Mouse (Mus musculus) neural tube, embryonic 11.5 days (tissue): ENCODE results near the gene Ctrc. TPM values are rescaled to one million over a fixed set of nuclear protein-coding genes. Genes with fewer than 3 reads are reported as not detected.

ENCODE experiments used
- ATAC-seq: fragments of 200-750 bp; cut with Nextera tagmentation; 2 replicates; pipeline ENCODE4 v1.8.0; 2017; ENCODE audit warnings: moderate number of reproducible peaks, mild to moderate bottlenecking, moderate TSS enrichment, moderate library complexity; ENCODE audit not compliant: insufficient read depth, low FRiP score, low TSS enrichment
- DNase-seq: peaks from one replicate; pipeline ENCODE4 v3.0.0-alpha.2; 2015; ENCODE audit warnings: low spot score
- H3K27ac ChIP-seq: fragments of 300-500 bp; sonication (generic); 2 replicates; pipeline ENCODE4 v1.5.1; 2014; ENCODE audit warnings: low read depth, mild to moderate bottlenecking, low read length
- H3K27me3 ChIP-seq: fragments of 300-500 bp; sonication (generic); 2 replicates; pipeline ENCODE4 v1.6.1; 2014; ENCODE audit warnings: mild to moderate bottlenecking, low read length, mixed read lengths; ENCODE audit not compliant: control insufficient read depth, insufficient read depth
- H3K36me3 ChIP-seq: fragments of 300-500 bp; sonication (generic); 2 replicates; pipeline ENCODE4 v1.6.1; 2014; ENCODE audit warnings: mild to moderate bottlenecking, low read length, moderate library complexity, mixed read lengths; ENCODE audit not compliant: control insufficient read depth, insufficient read depth
- H3K4me1 ChIP-seq: fragments of 300-500 bp; sonication (generic); 2 replicates; pipeline ENCODE4 v1.6.1; 2014; ENCODE audit warnings: low read length, mixed read lengths; ENCODE audit not compliant: control insufficient read depth, insufficient read depth
- H3K4me2 ChIP-seq: fragments of 300-500 bp; sonication (generic); 2 replicates; pipeline ENCODE4 v1.6.1; 2014; ENCODE audit warnings: low read depth, mild to moderate bottlenecking, moderate library complexity
- H3K4me3 ChIP-seq: fragments of 300-500 bp; sonication (generic); 2 replicates; pipeline ENCODE4 v1.5.1; 2014; ENCODE audit warnings: low read depth, low read length
- H3K9ac ChIP-seq: fragments of 300-500 bp; sonication (generic); 2 replicates; pipeline ENCODE4 v1.6.1; 2014; ENCODE audit warnings: mild to moderate bottlenecking, low read length
- H3K9me3 ChIP-seq: fragments of 300-500 bp; sonication (generic); 2 replicates; pipeline ENCODE4 v1.6.1; 2016; ENCODE audit warnings: low read length; ENCODE audit not compliant: control insufficient read depth
- WGBS: fragments of 180-500 bp; shearing (Covaris S2); extraction: QIAGEN DNeasy Blood & Tissue Kit; methylation state at CpG from one replicate; pipeline ENCODE4 v1.1.7; 2014; 5-methylcytosine and 5-hydroxymethylcytosine counted together
- polyA plus RNA-seq: library from polyadenylated mRNA; unstranded; fragments of >200 nt; fragmentation: Nextera tagmentation; extraction: Ambion mirVana; gene quantifications from 2 replicates; pipeline ENCODE4 v1.2.1, GENCODE M21; 2014

Ctrc gene
- polyA plus RNA-seq = not detected in 2 replicates

- Histone ChIP-seq H3K4me3 (no peak within 1 kb of the TSS), H3K4me2 (no peak within 1 kb of the TSS), H3K4me1 (no peaks in the 10 kb centered on the region), H3K27ac (no peak within 1 kb of the TSS), H3K36me3 (no peaks in the 10 kb centered on the region), H3K9ac (no peak within 1 kb of the TSS), H3K27me3 (no peaks in the 10 kb centered on the region), H3K9me3 (no peaks in the 10 kb centered on the region)
- ATAC-seq (no peak), DNase-seq (no peak)
- WGBS = 80% methylated on average over 6 of the region's 6 CpGs
Observed at GRCm38 (mm10) chr4:141845999-141846398, at the start of gene Ctrc. Gene Ctrc, minus strand, starts transcription at chr4:141846359.

DNA sequence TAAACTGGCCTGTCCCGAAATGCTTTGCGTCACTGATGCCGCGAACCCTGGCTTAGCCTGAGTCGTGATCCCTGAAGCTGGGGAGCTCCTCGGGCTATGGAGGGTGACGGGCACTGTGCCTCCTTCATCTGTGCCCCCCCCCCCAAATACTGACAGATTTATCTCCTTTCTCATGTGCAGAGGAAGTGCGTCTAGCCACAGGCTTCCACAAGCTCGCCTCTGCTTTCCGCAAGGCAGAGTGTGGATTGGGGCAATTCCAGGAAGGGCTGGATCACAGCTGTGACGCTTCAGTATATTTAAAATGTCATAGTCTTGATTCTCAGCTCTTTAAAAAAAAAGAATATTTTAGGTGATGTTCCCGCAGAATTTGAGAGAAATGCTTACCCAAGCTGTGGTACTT lies 49.6 kb upstream of the Ctrc start:
- Histone ChIP-seq H3K27me3 (no peaks in the 10 kb centered on the region), H3K9ac (no peak overlapping the region), H3K4me1 (peaks cover 13% of the 10 kb centered on the region), H3K4me3 (no peak overlapping the region), H3K9me3 (no peaks in the 10 kb centered on the region), H3K4me2 (no peak overlapping the region), H3K27ac (no peak overlapping the region), H3K36me3 (no peaks in the 10 kb centered on the region)
- 65% methylated on average over 12 of the region's 12 CpGs for WGBS
- ATAC-seq = no peak
- no peak for DNase-seq

DNA sequence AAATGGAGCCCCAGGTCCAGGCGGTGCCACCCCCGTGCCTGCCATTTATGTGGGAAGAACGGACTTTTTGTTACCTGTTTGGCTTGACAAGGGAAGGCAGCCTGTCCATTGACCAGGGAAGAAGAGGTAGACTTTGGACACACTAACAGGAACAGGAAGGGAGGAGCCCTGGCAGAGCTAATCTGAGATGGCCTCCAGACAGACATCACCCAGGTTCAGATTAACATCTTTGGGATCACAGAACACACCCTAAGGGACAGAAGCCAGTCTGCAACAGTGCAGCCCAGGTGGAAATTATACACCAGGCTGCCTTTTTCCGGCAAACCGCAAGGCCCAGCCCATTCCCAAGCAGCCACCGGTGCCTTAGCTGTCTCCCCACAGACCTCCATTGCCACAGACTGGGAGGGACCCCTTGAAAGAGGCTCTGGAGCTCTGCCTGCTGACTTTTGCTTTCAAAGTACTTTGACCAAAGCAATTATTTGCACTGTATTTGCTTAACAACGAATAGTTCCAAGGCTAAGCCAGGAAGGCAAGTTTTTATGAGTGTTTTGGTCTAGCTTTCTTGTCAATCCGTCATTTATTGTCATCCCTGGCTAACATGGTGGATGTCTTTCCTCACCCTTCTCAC lies 47.1 kb upstream of the Ctrc start:
- 90% methylated on average over 8 of the region's 8 CpGs for WGBS

GRCm38 (mm10) chr4:141886385-141886968 lies 40.3 kb upstream of the Ctrc start:
- no peaks in the 10 kb centered on the region for H3K27me3 ChIP-seq
- H3K36me3 ChIP-seq = no peaks in the 10 kb centered on the region
- no peak overlapping the region for H3K4me3 ChIP-seq
- H3K9ac ChIP-seq = no peak overlapping the region
- DNase-seq (no peak), ATAC-seq (no peak)
- H3K9me3 ChIP-seq = no peaks in the 10 kb centered on the region
- no peak overlapping the region for H3K27ac ChIP-seq
- H3K4me1 ChIP-seq = 0 out of 2 replicates have a peak, but pooled peaks cover 6% of the 10 kb centered on the region
- H3K4me2 ChIP-seq = no peak overlapping the region
- 47% methylated on average over 6 of the region's 6 CpGs for WGBS

More for the DNA sequence above, 47.1 kb upstream of the Ctrc start:
- H3K4me3 ChIP-seq = no peak overlapping the region
- H3K27ac ChIP-seq = no peak overlapping the region
- no peak overlapping the region for H3K4me2 ChIP-seq
- no peak overlapping the region for H3K9ac ChIP-seq
- no peaks in the 10 kb centered on the region for H3K36me3 ChIP-seq
- DNase-seq (no peak), ATAC-seq (no peak)
- no peaks in the 10 kb centered on the region for H3K9me3 ChIP-seq
- no peaks in the 10 kb centered on the region for H3K27me3 ChIP-seq
- 0 out of 2 replicates have a peak, but pooled peaks cover 2% of the 10 kb centered on the region for H3K4me1 ChIP-seq

DNA sequence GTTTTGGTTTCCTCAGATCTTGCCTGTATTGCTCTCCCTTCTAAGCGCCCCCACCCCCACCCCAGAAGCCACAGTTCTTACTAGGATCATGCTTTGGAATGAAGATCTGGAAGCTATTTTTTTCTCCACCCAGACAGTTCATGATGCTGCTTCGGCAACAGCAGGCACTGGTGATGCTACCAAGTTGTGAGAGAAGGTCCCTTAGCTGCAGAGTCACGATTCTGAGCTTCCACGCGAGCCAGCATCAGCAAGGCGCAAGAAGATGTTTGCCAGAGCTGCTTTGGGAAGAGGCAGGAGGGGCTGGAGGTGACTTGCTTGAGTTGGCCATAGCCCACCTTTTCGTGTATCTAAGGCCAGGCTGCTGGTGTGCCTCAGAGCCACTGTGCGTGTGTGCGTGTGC lies 39.3 kb upstream of the Ctrc start:
- no peak for DNase-seq
- no peak overlapping the region for H3K27ac ChIP-seq
- H3K9ac ChIP-seq = no peak overlapping the region
- no peaks in the 10 kb centered on the region for H3K9me3 ChIP-seq
- ATAC-seq = no peak
- H3K27me3 ChIP-seq = no peaks in the 10 kb centered on the region
- H3K4me1 ChIP-seq = 0 out of 2 replicates have a peak, but pooled peaks cover 6% of the 10 kb centered on the region
- H3K4me2 ChIP-seq = no peak overlapping the region
- no peak overlapping the region for H3K4me3 ChIP-seq
- H3K36me3 ChIP-seq = no peaks in the 10 kb centered on the region
- 83% methylated on average over 9 of the region's 9 CpGs for WGBS

DNA sequence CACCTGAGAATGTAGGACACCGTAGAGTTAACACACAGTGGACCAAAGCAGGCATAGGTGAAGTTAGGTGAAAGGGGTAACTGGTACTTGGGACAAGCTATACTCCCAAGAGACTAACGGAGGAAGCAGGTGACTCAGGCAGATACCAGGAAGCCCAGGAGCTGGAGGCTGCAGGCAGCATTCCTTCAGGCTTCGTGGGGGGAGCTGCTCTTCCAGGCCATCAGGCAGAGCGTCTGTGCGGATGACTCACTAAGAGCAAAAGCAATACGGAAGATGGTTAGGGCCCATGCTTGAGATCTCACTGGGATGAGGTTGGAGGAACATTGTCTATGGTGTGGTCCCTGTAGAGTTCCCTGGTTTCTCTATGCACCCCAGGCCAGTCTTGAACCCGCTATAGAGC lies 36.7 kb upstream of the Ctrc start:
- Histone ChIP-seq H3K27ac (no peak overlapping the region), H3K4me3 (no peak overlapping the region), H3K9me3 (no peaks in the 10 kb centered on the region), H3K27me3 (no peaks in the 10 kb centered on the region), H3K4me1 (0 out of 2 replicates have a peak, but pooled peaks cover 6% of the 10 kb centered on the region), H3K36me3 (no peaks in the 10 kb centered on the region), H3K9ac (no peak overlapping the region), H3K4me2 (no peak overlapping the region)
- no peak for ATAC-seq
- 85% methylated on average over 7 of the region's 7 CpGs for WGBS
- DNase-seq = no peak

GRCm38 (mm10) chr4:141881950-141882349 lies 35.8 kb upstream of the Ctrc start:
- Histone ChIP-seq H3K27me3 (no peaks in the 10 kb centered on the region), H3K9ac (no peak overlapping the region), H3K4me3 (no peak overlapping the region), H3K4me2 (no peak overlapping the region), H3K36me3 (no peaks in the 10 kb centered on the region), H3K9me3 (no peaks in the 10 kb centered on the region), H3K27ac (no peak overlapping the region), H3K4me1 (0 out of 2 replicates have a peak, but pooled peaks cover 5% of the 10 kb centered on the region)
- ATAC-seq = no peak
- no peak for DNase-seq
- WGBS = 82% methylated on average over 5 of the region's 5 CpGs

DNA sequence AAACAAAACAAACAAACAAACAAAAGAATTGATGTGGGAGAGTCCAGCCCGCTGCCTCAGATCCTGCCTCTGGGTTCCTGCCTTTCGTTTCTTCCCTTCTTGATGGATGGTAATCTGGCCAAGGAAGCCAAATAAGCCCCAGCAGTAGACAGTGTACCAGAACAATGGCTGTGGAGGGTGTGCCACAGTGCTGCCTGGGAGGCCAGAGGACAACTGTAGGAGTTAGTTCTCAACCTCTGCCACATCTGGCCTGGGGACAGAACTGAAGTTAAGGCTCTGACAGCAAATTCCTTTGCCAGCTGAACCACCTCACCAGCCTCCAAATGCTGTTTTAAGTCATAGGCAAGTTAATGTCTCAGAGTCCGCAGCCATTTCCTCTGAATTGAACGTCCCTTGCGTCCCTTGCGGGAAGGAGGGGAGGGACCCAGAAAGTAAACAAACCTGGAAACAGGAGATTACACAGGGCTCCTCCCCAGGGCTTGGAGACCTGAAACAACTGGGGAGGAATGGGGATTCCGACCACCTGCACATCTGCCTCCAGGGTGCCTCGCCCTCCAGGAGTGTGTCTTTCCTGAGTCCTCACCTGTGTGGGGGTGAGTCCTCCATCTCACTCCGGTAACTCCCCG lies 35.2 kb upstream of the Ctrc start:
- Histone ChIP-seq H3K4me3 (no peak overlapping the region), H3K4me2 (no peak overlapping the region), H3K9ac (no peak overlapping the region), H3K9me3 (no peaks in the 10 kb centered on the region), H3K4me1 (no peaks in the 10 kb centered on the region), H3K27ac (no peak overlapping the region), H3K36me3 (no peaks in the 10 kb centered on the region), H3K27me3 (no peaks in the 10 kb centered on the region)
- WGBS = 74% methylated on average over 10 of the region's 10 CpGs
- DNase-seq (no peak), ATAC-seq (no peak)

DNA sequence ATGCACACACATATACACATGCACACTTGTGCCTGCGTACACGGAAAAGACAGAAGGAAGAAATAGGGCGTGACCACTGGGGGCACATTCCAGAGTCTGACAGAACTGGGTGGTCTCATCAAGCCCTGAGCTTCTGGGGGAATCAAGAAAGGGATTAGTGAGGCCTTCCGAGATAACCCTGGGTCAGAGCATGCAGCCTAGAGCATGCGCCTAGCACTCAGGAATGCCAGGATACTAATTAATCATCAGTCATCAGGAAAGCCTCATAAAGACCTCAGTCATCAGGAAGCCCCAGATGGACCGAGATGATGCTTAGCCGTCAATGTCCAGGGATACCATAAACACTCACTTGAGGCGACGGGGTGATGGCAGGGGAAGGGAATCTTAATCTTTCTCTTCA lies 33.7 kb upstream of the Ctrc start:
- ATAC-seq = no peak
- Histone ChIP-seq H3K4me1 (peaks cover 8% of the 10 kb centered on the region; the same call in 1 of the 2 replicates), H3K27me3 (no peaks in the 10 kb centered on the region), H3K4me3 (no peak overlapping the region), H3K36me3 (no peaks in the 10 kb centered on the region), H3K9ac (no peak overlapping the region), H3K27ac (no peak overlapping the region), H3K4me2 (no peak overlapping the region), H3K9me3 (no peaks in the 10 kb centered on the region)
- DNase-seq = no peak
- WGBS = 74% methylated on average over 9 of the region's 9 CpGs
